Mouse (Mus musculus) cerebellum, adult 2 months (tissue): ENCODE data around the gene Tmem183a.

Source experiments
- CTCF ChIP-seq: fragments of 200-500 bp; IDR thresholded peaks from 2 replicates; pipeline ENCODE4 v1.5.1; 2011; ENCODE audit warnings: low read depth, mild to moderate bottlenecking, control low read depth, low read length, moderate library complexity, borderline replicate concordance; ENCODE audit not compliant: insufficient read depth
- POLR2A ChIP-seq: fragments of 200-500 bp; IDR thresholded peaks from 2 replicates; pipeline ENCODE4 v1.6.1; 2011; ENCODE audit warnings: low read length, control low read depth, borderline replicate concordance; ENCODE audit not compliant: insufficient read depth

GRCm38 (mm10) chr1:134341641-134342277, 20.0 kb downstream of the Tmem183a start:
- TF ChIP-seq CTCF: no peak
- no peak for TF ChIP-seq POLR2A
